Mouse (Mus musculus) kidney, adult 2 months (tissue): ENCODE data around the gene Dxo.
A peak's percentile ranks its signal among the peaks of the same experiment; 100 is the strongest.

ENCODE experiments used
- CTCF ChIP-seq: fragments of 200-500 bp; conservative IDR thresholded peaks from 2 replicates; pipeline ENCODE4 v1.5.1; 2011; ENCODE audit warnings: low read depth, mild to moderate bottlenecking, control low read depth, low read length, moderate library complexity, mixed read lengths; ENCODE audit not compliant: insufficient read depth, insufficient read length
- POLR2A ChIP-seq: fragments of 200-500 bp; IDR thresholded peaks from one replicate; pipeline ENCODE4 v1.6.1; 2011; ENCODE audit warnings: low read depth, low read length, control low read depth

- TF ChIP-seq POLR2A = no peak
- 0 out of 2 replicates have a peak, but pooled peaks have one; percentile 19 for TF ChIP-seq CTCF
Observed at GRCm38 (mm10) chr17:34849722-34850516, 13.1 kb downstream of the Dxo start, which contains the start of the genes Skiv2l and Nelfe.
